Mouse (Mus musculus) G1E (cell line): ENCODE measurements around the gene Celf1. TPM values are rescaled to one million over a fixed set of nuclear protein-coding genes. Genes with fewer than 3 reads are reported as not detected.

Experiments used
- ATAC-seq: 2 replicates; pipeline ENCODE4 v1.8.0; 2016; ENCODE audit warnings: mild to moderate bottlenecking; ENCODE audit not compliant: insufficient number of reproducible peaks, poor library complexity, low FRiP score, severe bottlenecking; ENCODE audit errors: extremely low read depth
- DNase-seq: peaks from one replicate; pipeline ENCODE4 v3.0.0; 2012; ENCODE audit warnings: low spot score
- H3K27me3 ChIP-seq: 2 replicates; pipeline ENCODE4 v1.6.1; 2012; ENCODE audit warnings: mild to moderate bottlenecking, low read length, inconsistent platforms; ENCODE audit not compliant: insufficient read depth
- H3K36me3 ChIP-seq: replicated peaks from 2 replicates; pipeline ENCODE3; 2012; ENCODE audit warnings: mild to moderate bottlenecking, inconsistent platforms
- H3K4me1 ChIP-seq: 2 replicates; pipeline ENCODE4 v1.6.1; 2012; ENCODE audit warnings: low read depth, low read length, inconsistent platforms, mixed read lengths; ENCODE audit not compliant: insufficient read depth
- H3K4me3 ChIP-seq: 2 replicates; pipeline ENCODE4 v1.5.1; 2012; ENCODE audit warnings: low read depth, mild to moderate bottlenecking, inconsistent platforms, low read length, moderate library complexity, mixed read lengths
- H3K9me3 ChIP-seq: replicated peaks from 2 replicates; pipeline ENCODE4 v1.6.1; 2012; ENCODE audit warnings: inconsistent platforms
- CTCF ChIP-seq: IDR thresholded peaks from 2 replicates; pipeline ENCODE4 v1.5.1; 2012; ENCODE audit warnings: low read depth, low read length, inconsistent platforms, mixed read lengths
- GATA1 ChIP-seq: IDR thresholded peaks from 2 replicates; pipeline ENCODE4 v1.6.1; 2012; ENCODE audit warnings: borderline replicate concordance, low read length, inconsistent platforms, mixed read lengths
- GATA2 ChIP-seq: IDR thresholded peaks from 2 replicates; pipeline ENCODE4 v1.6.1; 2012; ENCODE audit warnings: low read depth, low read length, inconsistent platforms, borderline replicate concordance
- POLR2AphosphoS5 ChIP-seq: IDR thresholded peaks from 2 replicates; pipeline ENCODE4 v1.6.1; 2012; ENCODE audit warnings: low read depth, low read length, inconsistent platforms; ENCODE audit not compliant: insufficient replicate concordance
- TAL1 ChIP-seq: conservative IDR thresholded peaks from 2 replicates; pipeline ENCODE4 v1.6.1; 2012; ENCODE audit warnings: low read depth, low read length, inconsistent platforms, mixed read lengths
- polyA plus RNA-seq: library from polyadenylated mRNA; stranded (reverse); fragments of >175 nt; gene quantifications from 2 replicates; pipeline ENCODE4 v1.2.3, GENCODE M21; 2012
- total RNA-seq, 2 experiments: library from RNA; stranded (forward) in 1 of 2; stranded (reverse) in 1 of 2; fragments of 200-1000 nt in 1 of 2; fragments of >200 nt in 1 of 2; fragmentation: Nextera tagmentation in 1 of 2; gene quantifications; 2 replicates each; pipeline ENCODE4 v1.2.3; 2014 to 2017

Celf1 gene
- total and polyA plus RNA-seq, 3 experiments, result 66.2 to 97.1 (median 67.0) TPM

DNA sequence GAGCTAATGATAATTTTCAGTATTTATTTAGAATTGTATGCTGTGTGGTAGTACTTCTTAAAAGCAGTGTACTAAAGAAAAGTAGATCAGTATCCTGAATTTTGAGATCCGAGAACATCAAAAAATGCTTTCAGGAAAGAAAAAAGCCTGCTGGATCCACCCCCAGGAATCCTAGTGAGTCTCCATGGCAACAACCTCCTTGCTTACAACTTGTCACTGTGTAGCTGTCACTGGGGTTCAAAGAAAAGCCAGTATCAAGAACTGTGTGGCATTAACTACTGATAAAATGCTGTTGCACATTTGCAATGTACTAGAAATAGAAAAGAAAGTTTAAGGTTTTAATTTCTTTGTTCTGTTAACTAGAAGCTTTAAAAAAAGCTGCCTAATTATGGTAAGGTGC lies 15.9 kb downstream of the Celf1 start:
- ATAC-seq (no peak), DNase-seq (no peak)
- TF ChIP-seq GATA2 (no peak), GATA1 (no peak), TAL1 (no peak), POLR2AphosphoS5 (no peak), CTCF (no peak)
- no peaks in the 10 kb centered on the region for H3K9me3 ChIP-seq
- no peaks in the 10 kb centered on the region for H3K27me3 ChIP-seq
- no peak overlapping the region for H3K4me3 ChIP-seq
- peaks cover 23% of the 10 kb centered on the region for H3K4me1 ChIP-seq
- H3K36me3 ChIP-seq, result peaks cover 47% of the 10 kb centered on the region

DNA sequence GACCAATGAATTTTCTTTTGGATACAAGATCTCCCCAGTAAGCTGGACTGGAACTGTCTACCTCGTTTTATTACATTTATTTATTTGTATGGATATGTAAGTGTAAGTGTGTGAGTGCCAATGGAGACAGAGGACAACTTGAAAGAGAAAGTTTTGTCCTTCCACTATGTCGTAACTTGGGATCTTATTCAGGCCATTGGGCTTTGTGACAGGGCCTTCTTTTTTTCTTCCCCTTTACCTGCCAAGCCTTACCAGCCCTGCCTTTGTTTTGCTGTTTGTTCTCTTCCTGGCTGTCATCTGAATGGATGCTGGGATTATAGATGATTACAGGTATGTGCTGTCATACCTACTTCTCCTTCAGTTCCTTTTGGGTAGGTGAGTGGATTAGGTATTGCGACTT lies 18.7 kb downstream of the Celf1 start:
- TF ChIP-seq GATA1 (no peak), GATA2 (no peak), POLR2AphosphoS5 (no peak), TAL1 (no peak), CTCF (no peak)
- no peak for ATAC-seq
- Histone ChIP-seq H3K4me3 (no peak overlapping the region), H3K36me3 (peaks cover 40% of the 10 kb centered on the region), H3K27me3 (no peaks in the 10 kb centered on the region), H3K9me3 (no peaks in the 10 kb centered on the region), H3K4me1 (peaks cover 20% of the 10 kb centered on the region; the same call in 1 of the 2 replicates)
- DNase-seq, result no peak

DNA sequence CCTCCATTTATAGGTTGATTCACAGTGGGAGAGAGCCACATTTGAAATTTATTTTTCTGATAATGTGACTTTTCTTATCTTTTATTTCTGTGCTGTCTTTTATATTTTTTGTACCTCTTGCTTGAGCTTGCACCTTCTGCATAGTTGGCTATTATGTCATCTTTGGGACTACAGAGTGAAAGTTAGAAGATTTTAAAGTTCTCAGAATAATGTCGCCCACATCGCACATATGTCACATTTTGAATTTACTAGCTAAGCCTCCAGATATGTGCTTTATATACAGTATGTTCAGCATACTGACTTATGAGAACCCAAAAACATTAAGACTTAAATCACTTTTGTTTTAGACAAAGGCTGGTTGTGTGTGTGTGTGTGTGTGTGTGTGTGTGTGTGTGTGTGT lies 19.8 kb downstream of the Celf1 start:
- TF ChIP-seq CTCF, result no peak
- TF ChIP-seq POLR2AphosphoS5, result no peak
- TF ChIP-seq GATA2, result no peak
- no peak for TF ChIP-seq TAL1
- TF ChIP-seq GATA1, result no peak
- H3K36me3 ChIP-seq, result peaks cover 41% of the 10 kb centered on the region
- no peak overlapping the region for H3K4me3 ChIP-seq
- peaks cover 23% of the 10 kb centered on the region for H3K4me1 ChIP-seq
- ATAC-seq (no peak), DNase-seq (no peak)
- no peaks in the 10 kb centered on the region for H3K9me3 ChIP-seq
- no peaks in the 10 kb centered on the region for H3K27me3 ChIP-seq

DNA sequence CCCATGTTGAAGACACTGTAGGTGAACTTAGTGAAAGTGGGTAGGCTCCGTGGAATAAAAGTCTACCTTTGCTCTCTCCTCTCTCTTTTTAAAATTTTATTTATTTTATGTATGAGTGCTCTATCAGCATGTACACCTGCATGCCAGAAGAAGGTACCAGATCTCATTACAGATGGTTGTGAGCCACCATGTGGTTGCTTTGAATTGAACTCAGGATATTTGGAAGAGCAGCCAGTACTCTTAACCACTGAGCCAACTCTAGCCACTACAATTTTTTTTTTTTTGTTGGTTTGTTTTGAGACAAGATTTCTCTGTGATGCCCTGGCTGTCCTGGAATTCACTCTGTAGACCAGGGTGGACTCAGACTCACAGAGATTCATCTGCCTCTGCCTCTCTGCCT lies 23.1 kb downstream of the Celf1 start:
- no peak overlapping the region for H3K4me3 ChIP-seq
- ATAC-seq (no peak), DNase-seq (no peak)
- no peaks in the 10 kb centered on the region for H3K27me3 ChIP-seq
- H3K9me3 ChIP-seq, result no peaks in the 10 kb centered on the region
- TF ChIP-seq POLR2AphosphoS5 (no peak), TAL1 (no peak), GATA1 (no peak), GATA2 (no peak), CTCF (no peak)
- peaks cover 44% of the 10 kb centered on the region for H3K36me3 ChIP-seq
- peaks cover 23% of the 10 kb centered on the region for H3K4me1 ChIP-seq

DNA sequence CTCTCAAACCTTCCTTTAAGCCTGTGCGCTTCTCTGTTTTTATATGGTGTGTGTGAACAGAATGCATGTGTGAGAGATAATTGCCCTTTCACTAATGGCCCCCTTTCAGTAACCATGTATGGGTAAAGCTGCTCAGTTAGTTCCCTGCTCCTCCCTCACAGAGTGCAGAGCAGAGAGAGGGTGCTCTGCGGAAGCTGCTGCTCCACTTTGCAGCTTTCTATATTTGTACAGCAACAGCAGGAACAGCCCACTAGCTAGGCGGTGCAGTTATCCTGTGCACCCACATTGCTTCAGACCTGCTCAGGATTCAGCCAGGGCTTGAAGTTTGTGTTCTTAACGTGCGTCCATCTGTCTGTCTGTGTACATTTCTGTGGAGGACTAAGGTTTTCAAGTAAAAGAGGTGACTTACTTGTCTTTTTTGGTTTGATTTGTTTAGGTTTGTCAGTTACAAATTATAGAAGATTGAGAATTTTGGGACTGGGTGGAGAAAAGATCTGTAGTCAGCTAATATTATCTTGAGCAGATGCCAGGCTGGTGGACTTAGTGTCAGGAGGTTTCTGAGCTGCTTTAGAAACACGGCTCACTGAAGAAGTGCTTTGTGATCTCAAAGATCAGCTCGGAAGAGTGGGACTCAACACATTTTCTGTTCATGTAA lies 24.8 kb downstream of the Celf1 start:
- H3K27me3 ChIP-seq, result no peaks in the 10 kb centered on the region
- DNase-seq, result no peak
- no peak for ATAC-seq
- peaks cover 38% of the 10 kb centered on the region for H3K36me3 ChIP-seq
- no peak for TF ChIP-seq TAL1
- TF ChIP-seq CTCF, result no peak
- TF ChIP-seq GATA2, result no peak
- TF ChIP-seq POLR2AphosphoS5, result no peak
- TF ChIP-seq GATA1, result no peak
- no peak overlapping the region for H3K4me3 ChIP-seq
- H3K4me1 ChIP-seq, result peaks cover 21% of the 10 kb centered on the region
- H3K9me3 ChIP-seq, result no peaks in the 10 kb centered on the region

DNA sequence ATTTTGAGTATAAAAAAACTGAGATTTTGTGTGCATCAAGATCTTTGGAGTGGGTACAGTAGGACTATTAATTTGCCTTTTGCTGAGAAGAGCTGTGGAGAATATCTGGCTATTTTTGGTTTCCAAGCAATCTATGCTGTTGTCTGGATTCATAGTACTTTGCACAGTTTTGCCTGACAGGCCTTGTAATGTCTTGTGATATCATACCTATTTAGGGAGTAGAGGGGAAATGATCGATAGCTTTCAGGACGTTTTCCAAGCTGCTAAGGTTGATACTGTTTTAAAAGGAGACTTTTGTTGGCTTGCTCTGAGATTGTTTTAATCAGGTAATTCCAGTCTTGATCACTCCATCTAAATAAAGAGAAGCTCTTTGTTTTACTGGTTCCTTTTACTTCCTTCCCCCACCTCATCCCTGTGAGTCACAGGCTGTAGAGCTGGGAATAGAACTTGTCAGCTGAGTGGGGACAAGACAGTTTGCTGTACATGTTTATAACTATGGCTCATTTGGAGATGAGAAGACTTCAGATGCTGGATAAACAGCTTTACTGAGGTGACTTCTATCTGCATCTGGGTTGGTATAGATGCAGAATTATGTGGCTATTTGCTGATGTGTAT lies 25.4 kb downstream of the Celf1 start:
- DNase-seq (no peak), ATAC-seq (no peak)
- TF ChIP-seq TAL1 (no peak), CTCF (no peak), GATA1 (no peak), GATA2 (no peak), POLR2AphosphoS5 (no peak)
- Histone ChIP-seq H3K27me3 (no peaks in the 10 kb centered on the region), H3K4me1 (peaks cover 18% of the 10 kb centered on the region), H3K36me3 (peaks cover 36% of the 10 kb centered on the region), H3K9me3 (no peaks in the 10 kb centered on the region), H3K4me3 (no peak overlapping the region)

DNA sequence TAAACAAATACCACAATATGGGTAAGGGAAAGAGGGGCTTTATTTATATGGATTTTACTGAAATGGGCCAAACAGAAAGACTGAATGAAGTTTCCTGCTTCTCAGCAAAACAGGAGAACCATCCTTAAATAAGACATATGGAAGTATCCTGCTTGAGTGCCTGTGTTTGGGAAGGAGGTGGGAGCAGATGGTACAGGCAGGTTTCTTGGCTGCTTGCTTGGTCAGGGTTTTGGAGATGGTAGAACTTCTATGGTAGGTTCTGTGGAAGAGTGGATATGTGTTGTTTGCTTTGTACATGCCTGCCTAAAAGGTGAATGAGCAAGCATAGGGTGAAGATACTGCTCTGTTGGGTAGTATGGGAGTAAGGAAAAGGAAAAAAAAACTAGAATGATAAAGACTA lies 30.4 kb downstream of the Celf1 start:
- Histone ChIP-seq H3K9me3 (no peaks in the 10 kb centered on the region), H3K4me3 (no peak overlapping the region), H3K4me1 (peaks cover 4% of the 10 kb centered on the region; the same call in 1 of the 2 replicates), H3K36me3 (peaks cover 55% of the 10 kb centered on the region), H3K27me3 (no peaks in the 10 kb centered on the region)
- TF ChIP-seq GATA2 (no peak), TAL1 (no peak)
- DNase-seq (no peak), ATAC-seq (no peak)
